Mouse (Mus musculus): Measurements from ENCODE around the gene Foxd4.

Gene Foxd4

GRCm38 (mm10) chr19:24900581-24901220 lies at the start of gene Foxd4:
Gene Foxd4 (minus strand): TSS chr19:24901197.
- no peak for DNase-seq (ENCODE audit: low spot score in 2 of 2)

GRCm38 (mm10) chr19:24945521-24946262 lies 44.7 kb upstream of the Foxd4 start:
- DNase-seq (ENCODE audit: low spot score in 2 of 2), result no peak

GRCm38 (mm10) chr19:24937084-24937483 lies 36.1 kb upstream of the Foxd4 start:
- DNase-seq (ENCODE audit: low spot score in 2 of 2), result peak; percentile 23 to 30

GRCm38 (mm10) chr19:24929041-24929440 lies 28.0 kb upstream of the Foxd4 start:
- no peak for DNase-seq (ENCODE audit: low spot score in 2 of 2)

GRCm38 (mm10) chr19:24920866-24921265 lies 19.9 kb upstream of the Foxd4 start:
- DNase-seq (ENCODE audit: low spot score in 2 of 2), result no peak

GRCm38 (mm10) chr19:24908385-24909155 lies 7.6 kb upstream of the Foxd4 start:
- no peak for DNase-seq (ENCODE audit: low spot score in 2 of 2)

GRCm38 (mm10) chr19:24907655-24908054 lies 6.7 kb upstream of the Foxd4 start:
- no peak for DNase-seq (ENCODE audit: low spot score in 2 of 2)

- DNase-seq (ENCODE audit: low spot score in 2 of 2), result no peak
Measured at GRCm38 (mm10) chr19:24902821-24903220, 1.8 kb upstream of the Foxd4 start.

GRCm38 (mm10) chr19:24902256-24902655 lies 1.3 kb upstream of the Foxd4 start:
- no peak for DNase-seq (ENCODE audit: low spot score in 2 of 2)

- DNase-seq (ENCODE audit: low spot score in 2 of 2), result no peak
Measured at GRCm38 (mm10) chr19:24901666-24902065, 669 bp upstream of the Foxd4 start.

GRCm38 (mm10) chr19:24899578-24900544 lies 1.1 kb downstream of the Foxd4 start:
- no peak for DNase-seq (ENCODE audit: low spot score in 2 of 2)

- no peak for DNase-seq (ENCODE audit: low spot score in 2 of 2)
Measured at GRCm38 (mm10) chr19:24898737-24899577, 2.0 kb downstream of the Foxd4 start.

- DNase-seq (ENCODE audit: low spot score in 2 of 2), result no peak
Measured at GRCm38 (mm10) chr19:24897896-24898736, 2.9 kb downstream of the Foxd4 start.

- peak in 1 of 2 experiments; percentile 28 for DNase-seq (ENCODE audit: low spot score in 2 of 2)
Measured at GRCm38 (mm10) chr19:24897006-24897895, 3.7 kb downstream of the Foxd4 start.

GRCm38 (mm10) chr19:24896536-24896935 lies 4.5 kb downstream of the Foxd4 start:
- DNase-seq (ENCODE audit: low spot score in 2 of 2), result no peak

- DNase-seq (ENCODE audit: low spot score in 2 of 2), result no peak
Measured at GRCm38 (mm10) chr19:24886888-24887287, 14.1 kb downstream of the Foxd4 start.

- DNase-seq (ENCODE audit: low spot score in 2 of 2), result peak; percentile 50 to 61
Measured at GRCm38 (mm10) chr19:24885504-24885903, 15.5 kb downstream of the Foxd4 start.

- DNase-seq (ENCODE audit: low spot score in 2 of 2), result no peak
Measured at GRCm38 (mm10) chr19:24881237-24881636, 19.8 kb downstream of the Foxd4 start.
